Mouse (Mus musculus) embryonic facial prominence, embryonic 15.5 days (tissue): ENCODE measurements around the gene Rlbp1. TPM values are rescaled to one million over a fixed set of nuclear protein-coding genes. Genes with fewer than 3 reads are reported as not detected.
A peak's percentile ranks its signal among the peaks of the same experiment; 100 is the strongest.

Experiments used
- ATAC-seq: fragments of 200-750 bp; cut with Nextera tagmentation; 2 replicates; pipeline ENCODE4 v1.8.0; 2017; ENCODE audit warnings: low read depth, moderate TSS enrichment; ENCODE audit not compliant: insufficient number of reproducible peaks, low FRiP score, low TSS enrichment
- H3K27ac ChIP-seq: fragments of 300-500 bp; sonication (generic); replicated peaks from 2 replicates; pipeline ENCODE4 v1.5.1; 2015; ENCODE audit warnings: mild to moderate bottlenecking, inconsistent platforms
- H3K27me3 ChIP-seq: fragments of 300-500 bp; sonication (generic); 2 replicates; pipeline ENCODE4 v1.6.1; 2015; ENCODE audit warnings: inconsistent platforms
- H3K36me3 ChIP-seq: fragments of 300-500 bp; sonication (generic); 2 replicates; pipeline ENCODE4 v1.6.1; 2015; ENCODE audit warnings: mild to moderate bottlenecking, inconsistent platforms
- H3K4me1 ChIP-seq: fragments of 300-500 bp; sonication (generic); 2 replicates; pipeline ENCODE4 v1.6.1; 2015; ENCODE audit warnings: inconsistent platforms
- H3K4me2 ChIP-seq: fragments of 300-500 bp; sonication (generic); replicated peaks from 2 replicates; pipeline ENCODE4 v1.6.1; 2015; ENCODE audit warnings: mild to moderate bottlenecking, inconsistent platforms
- H3K4me3 ChIP-seq: fragments of 300-500 bp; sonication (generic); replicated peaks from 2 replicates; pipeline ENCODE4 v1.5.1; 2015; ENCODE audit warnings: mild to moderate bottlenecking, inconsistent platforms
- H3K9ac ChIP-seq: fragments of 300-500 bp; sonication (generic); 2 replicates; pipeline ENCODE4 v1.6.1; 2015; ENCODE audit warnings: inconsistent platforms
- H3K9me3 ChIP-seq: fragments of 300-500 bp; sonication (generic); replicated peaks from 2 replicates; pipeline ENCODE4 v1.6.1; 2016; ENCODE audit warnings: inconsistent platforms
- WGBS: fragments of 180-500 bp; shearing (Covaris S2); methylation state at CpG from one replicate; pipeline ENCODE4 v1.1.7; 2015; 5-methylcytosine and 5-hydroxymethylcytosine counted together
- polyA plus RNA-seq: library from polyadenylated mRNA; unstranded; fragments of >200 nt; fragmentation: Nextera tagmentation; extraction: Ambion mirVana; gene quantifications from 2 replicates; pipeline ENCODE4 v1.2.1, GENCODE M21; 2015

Gene Rlbp1
- polyA plus RNA-seq, 1 experiment from 2014 or later: 1.7 TPM

- peaks cover 35% of the 10 kb centered on the region for H3K36me3 ChIP-seq
Observed at GRCm38 (mm10) chr7:79349738-79350386, 37.0 kb downstream of the Rlbp1 start.

GRCm38 (mm10) chr7:79348816-79349215 lies 38.0 kb downstream of the Rlbp1 start:
- Histone ChIP-seq H3K36me3 (peaks cover 27% of the 10 kb centered on the region), H3K27me3 (no peaks in the 10 kb centered on the region), H3K9me3 (no peaks in the 10 kb centered on the region), H3K4me2 (no peak overlapping the region), H3K4me3 (no peak overlapping the region), H3K9ac (no peak overlapping the region), H3K4me1 (no peaks in the 10 kb centered on the region), H3K27ac (no peak overlapping the region)
- 78% methylated on average over 8 of the region's 8 CpGs for WGBS
- ATAC-seq: no peak

More at GRCm38 (mm10) chr7:79349738-79350386, 37.0 kb downstream of the Rlbp1 start:
- H3K9me3 ChIP-seq: no peaks in the 10 kb centered on the region
- no peak for ATAC-seq
- H3K27ac ChIP-seq: no peak overlapping the region
- H3K4me2 ChIP-seq: no peak overlapping the region
- no peak overlapping the region for H3K4me3 ChIP-seq
- no peak overlapping the region for H3K9ac ChIP-seq
- WGBS: 28% methylated on average over 12 of the region's 12 CpGs
- H3K27me3 ChIP-seq: no peaks in the 10 kb centered on the region
- no peaks in the 10 kb centered on the region for H3K4me1 ChIP-seq

GRCm38 (mm10) chr7:79347108-79347813 lies 39.6 kb downstream of the Rlbp1 start:
- no peaks in the 10 kb centered on the region for H3K9me3 ChIP-seq
- 64% methylated on average over 13 of the region's 13 CpGs for WGBS

GRCm38 (mm10) chr7:79346555-79347075 lies 40.2 kb downstream of the Rlbp1 start:
- H3K4me1 ChIP-seq: no peaks in the 10 kb centered on the region
- no peak for ATAC-seq
- H3K4me3 ChIP-seq: no peak overlapping the region
- no peaks in the 10 kb centered on the region for H3K9me3 ChIP-seq
- WGBS: 74% methylated on average over 8 of the region's 8 CpGs
- no peak overlapping the region for H3K27ac ChIP-seq
- H3K27me3 ChIP-seq: no peaks in the 10 kb centered on the region
- H3K9ac ChIP-seq: no peak overlapping the region
- H3K4me2 ChIP-seq: no peak overlapping the region
- peaks cover 31% of the 10 kb centered on the region for H3K36me3 ChIP-seq

More at GRCm38 (mm10) chr7:79347108-79347813, 39.6 kb downstream of the Rlbp1 start:
- Histone ChIP-seq H3K27me3 (no peaks in the 10 kb centered on the region), H3K27ac (no peak overlapping the region), H3K4me1 (no peaks in the 10 kb centered on the region), H3K4me3 (no peak overlapping the region), H3K4me2 (no peak overlapping the region), H3K9ac (no peak overlapping the region), H3K36me3 (peaks cover 35% of the 10 kb centered on the region)
- peak; percentile 60 for ATAC-seq

GRCm38 (mm10) chr7:79345902-79346301 lies 40.9 kb downstream of the Rlbp1 start:
- no peak for ATAC-seq
- H3K9ac ChIP-seq: no peak overlapping the region
- WGBS: 52% methylated on average over 4 of the region's 4 CpGs
- H3K36me3 ChIP-seq: peaks cover 25% of the 10 kb centered on the region
- H3K9me3 ChIP-seq: no peaks in the 10 kb centered on the region
- no peak overlapping the region for H3K4me3 ChIP-seq
- H3K4me2 ChIP-seq: no peak overlapping the region
- H3K27ac ChIP-seq: no peak overlapping the region
- H3K4me1 ChIP-seq: no peaks in the 10 kb centered on the region
- no peaks in the 10 kb centered on the region for H3K27me3 ChIP-seq

GRCm38 (mm10) chr7:79336362-79336910 lies 50.4 kb downstream of the Rlbp1 start:
- Histone ChIP-seq H3K9ac (no peak overlapping the region), H3K27me3 (no peaks in the 10 kb centered on the region), H3K27ac (no peak overlapping the region), H3K36me3 (0 out of 2 replicates have a peak, but pooled peaks cover 15% of the 10 kb centered on the region), H3K4me3 (no peak overlapping the region), H3K9me3 (no peaks in the 10 kb centered on the region), H3K4me2 (no peak overlapping the region), H3K4me1 (no peaks in the 10 kb centered on the region)
- ATAC-seq: no peak
- WGBS: 93% methylated on average over 8 of the region's 8 CpGs

- Histone ChIP-seq H3K36me3 (peaks cover 28% of the 10 kb centered on the region; the same call in 1 of the 2 replicates), H3K27me3 (no peaks in the 10 kb centered on the region), H3K4me3 (no peak overlapping the region), H3K9ac (no peak overlapping the region), H3K4me1 (no peaks in the 10 kb centered on the region), H3K4me2 (no peak overlapping the region), H3K27ac (no peak overlapping the region), H3K9me3 (no peaks in the 10 kb centered on the region)
- ATAC-seq: no peak
- 62% methylated on average over 3 of the region's 3 CpGs for WGBS
Observed at GRCm38 (mm10) chr7:79333419-79333818, 53.4 kb downstream of the Rlbp1 start.

GRCm38 (mm10) chr7:79331197-79331596 lies 55.7 kb downstream of the Rlbp1 start:
- no peak overlapping the region for H3K9ac ChIP-seq
- H3K36me3 ChIP-seq: peaks cover 38% of the 10 kb centered on the region
- WGBS: 82% methylated on average over 10 of the region's 10 CpGs
- no peak overlapping the region for H3K4me2 ChIP-seq
- no peak overlapping the region for H3K27ac ChIP-seq
- no peak overlapping the region for H3K4me3 ChIP-seq
- H3K9me3 ChIP-seq: no peaks in the 10 kb centered on the region
- no peaks in the 10 kb centered on the region for H3K4me1 ChIP-seq
- no peaks in the 10 kb centered on the region for H3K27me3 ChIP-seq
- no peak for ATAC-seq

GRCm38 (mm10) chr7:79328769-79329168 lies 58.1 kb downstream of the Rlbp1 start:
- no peak overlapping the region for H3K4me2 ChIP-seq
- no peak overlapping the region for H3K4me3 ChIP-seq
- 85% methylated on average over 5 of the region's 5 CpGs for WGBS
- peaks cover 49% of the 10 kb centered on the region for H3K36me3 ChIP-seq
- no peaks in the 10 kb centered on the region for H3K4me1 ChIP-seq
- no peak overlapping the region for H3K27ac ChIP-seq
- no peaks in the 10 kb centered on the region for H3K27me3 ChIP-seq
- no peak for ATAC-seq
- no peaks in the 10 kb centered on the region for H3K9me3 ChIP-seq
- H3K9ac ChIP-seq: no peak overlapping the region
